Mouse (Mus musculus) mouse embryonic stem cell (cell line): Measurements from ENCODE around the gene Uba1y.

ENCODE experiments used
- in situ Hi-C, 2 experiments: fragments of 300-500 bp; cut with MboI; formaldehyde crosslinking; loops; 1 replicate in 1 of 2; 3 replicates in 1 of 2; pipeline ENCODE4 v1.14.3; 2019 to 2020; ENCODE audit warnings: low sequenced_read_pairs in 2 of 2, low pct_unique_long_range_greater_than_20kb in 1 of 2, mixed read lengths in 1 of 2; ENCODE audit not compliant: unreplicated experiment in 1 of 2

Uba1y gene

GRCm38 (mm10) chrY:818396-818795 lies at the start of gene Uba1y:
Uba1y (plus strand) TSS chrY:818649.
- in situ Hi-C loops = no loop called here

GRCm38 (mm10) chrY:797309-797708 lies 21.1 kb upstream of the Uba1y start, which contains the start of gene Zfy1:
Zfy1 (minus strand) TSS chrY:797409.
- in situ Hi-C loops = loop anchor here in 1 of 2 experiments (25.0 kb wide), 2 partner anchors 90 to 415 kb away; partner anchors contain the start of gene Kdm5d

GRCm38 (mm10) chrY:808991-809661 lies 9.3 kb upstream of the Uba1y start:
- in situ Hi-C loops = no loop called here

GRCm38 (mm10) chrY:872404-872803 lies 54.0 kb downstream of the Uba1y start:
- in situ Hi-C loops = no loop called here

GRCm38 (mm10) chrY:872855-873549 lies 54.6 kb downstream of the Uba1y start:
- in situ Hi-C loops = no loop called here
